Mouse (Mus musculus) left cerebral cortex, adult 18-20 months (tissue): Measurements from ENCODE around the gene Hba-x. TPM values are rescaled to one million over a fixed set of nuclear protein-coding genes. Genes with fewer than 3 reads are reported as not detected.
"Not testable (repeated sequence)": the region's sequence is repeated elsewhere in the genome, so short reads cannot be mapped to it uniquely, and the experiment has no call there.

Source experiments
- DNase-seq, 2 experiments: peaks; one replicate each; pipeline ENCODE4 v3.0.0; 2021 to 2022; ENCODE audit warnings: low spot score in 2 of 2, mixed read lengths in 1 of 2
- total RNA-seq, 2 experiments: library from RNA; stranded (reverse); gene quantifications; 2 replicates each; pipeline ENCODE4 v1.2.3; 2021

Gene Hba-x
- total RNA-seq, 2 experiments from 2014 or later, result not detected

GRCm38 (mm10) chr11:32248350-32248749 lies 27.9 kb upstream of the Hba-x start:
- DNase-seq, result no peak

- no peak for DNase-seq
Observed at GRCm38 (mm10) chr11:32250880-32251763, 25.1 kb upstream of the Hba-x start.

GRCm38 (mm10) chr11:32253121-32253520 lies 23.1 kb upstream of the Hba-x start:
- no peak for DNase-seq

- no peak for DNase-seq
Observed at GRCm38 (mm10) chr11:32256146-32256545, 20.1 kb upstream of the Hba-x start.

GRCm38 (mm10) chr11:32256566-32256965 lies 19.6 kb upstream of the Hba-x start:
- DNase-seq, result no peak

GRCm38 (mm10) chr11:32262674-32263415 lies 13.4 kb upstream of the Hba-x start:
- DNase-seq, result no peak

GRCm38 (mm10) chr11:32265117-32265738 lies 11.0 kb upstream of the Hba-x start:
- DNase-seq, result no peak

- DNase-seq, result no peak
Observed at GRCm38 (mm10) chr11:32266194-32266593, 10.0 kb upstream of the Hba-x start.

GRCm38 (mm10) chr11:32266776-32267175 lies 9.4 kb upstream of the Hba-x start:
- no peak for DNase-seq

GRCm38 (mm10) chr11:32267188-32267884 lies 8.9 kb upstream of the Hba-x start, which contains the start of gene Nprl3:
Gene Nprl3, minus strand, starts transcription at chr11:32267707.
- DNase-seq, result peak; percentile 95 to 96

- no peak for DNase-seq
Observed at GRCm38 (mm10) chr11:32267964-32268363, 8.2 kb upstream of the Hba-x start.

GRCm38 (mm10) chr11:32268952-32269351 lies 7.2 kb upstream of the Hba-x start:
- DNase-seq, result no peak

- DNase-seq, result no peak
Observed at GRCm38 (mm10) chr11:32271178-32271577, 5.0 kb upstream of the Hba-x start.

GRCm38 (mm10) chr11:32277736-32278457 lies 1.7 kb downstream of the Hba-x start:
- DNase-seq, result no peak

GRCm38 (mm10) chr11:32278458-32278957 lies 2.3 kb downstream of the Hba-x start:
- no peak for DNase-seq

- DNase-seq, result no peak
Observed at GRCm38 (mm10) chr11:32280646-32281045, 4.4 kb downstream of the Hba-x start.

GRCm38 (mm10) chr11:32281416-32282144 lies 5.4 kb downstream of the Hba-x start:
- no peak for DNase-seq

- not testable (repeated sequence) for DNase-seq
Observed at GRCm38 (mm10) chr11:32283091-32283777, 7.0 kb downstream of the Hba-x start, which contains the start of gene Hba-a1. Gene Hba-a1, plus strand, starts transcription at chr11:32283511.

GRCm38 (mm10) chr11:32284582-32284981 lies 8.4 kb downstream of the Hba-x start:
- DNase-seq, result not testable (repeated sequence)
